Mouse (Mus musculus): ENCODE measurements around the gene Trpt1. TPM values are rescaled to one million over a fixed set of nuclear protein-coding genes. Genes with fewer than 3 reads are reported as not detected.

Gene Trpt1
- polyA plus RNA-seq, 1 experiment from 2014 or later, result 10.2 TPM

DNA sequence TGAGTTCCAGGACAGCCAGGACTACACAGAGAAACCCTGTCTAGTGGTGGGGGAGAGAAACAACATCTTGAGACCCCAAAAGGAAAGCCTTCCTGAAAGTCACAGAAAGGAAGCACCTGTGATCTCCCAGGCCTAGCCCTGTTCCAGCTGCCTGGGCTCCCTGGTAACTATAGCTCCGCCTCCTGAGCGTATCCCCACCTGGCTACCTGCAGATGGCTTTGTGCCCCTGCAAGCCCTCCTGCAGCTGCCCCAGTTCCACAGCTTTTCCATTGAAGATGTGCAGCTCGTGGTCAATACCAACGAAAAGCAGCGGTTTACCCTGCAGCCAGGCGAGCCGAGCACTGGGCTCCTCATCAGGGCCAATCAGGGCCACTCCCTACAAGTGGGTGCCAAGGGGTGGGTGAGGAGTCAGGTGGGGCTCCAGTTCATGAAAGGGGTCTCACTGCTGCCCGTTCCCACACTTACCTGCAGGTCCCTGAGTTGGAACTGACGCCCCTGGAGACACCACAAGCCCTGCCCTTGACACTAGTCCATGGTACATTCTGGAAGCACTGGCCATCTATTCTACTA, 1.9 kb downstream of the Trpt1 start:
- H3K4me2 ChIP-seq, result no peak overlapping the region
- H3K27ac ChIP-seq (ENCODE audit: low read depth, low read length), result no peak overlapping the region
- ATAC-seq (ENCODE audit: low FRiP score) (no peak), DNase-seq (ENCODE audit: low spot score, missing footprints) (no peak)
- H3K9ac ChIP-seq (ENCODE audit: low read length), result no peak overlapping the region
- 80% methylated on average over 9 of the region's 9 CpGs for WGBS
- H3K27me3 ChIP-seq (ENCODE audit: control insufficient read depth, insufficient read depth, low read length), result no peaks in the 10 kb centered on the region
- H3K9me3 ChIP-seq (ENCODE audit: control insufficient read depth, low read length), result no peaks in the 10 kb centered on the region
- peaks cover 7% of the 10 kb centered on the region; the same call in 1 of the 2 replicates for H3K36me3 ChIP-seq (ENCODE audit: control insufficient read depth, insufficient read depth, low read length)
- no peak overlapping the region for H3K4me3 ChIP-seq (ENCODE audit: low read depth, low read length)
- peaks cover 19% of the 10 kb centered on the region for H3K4me1 ChIP-seq (ENCODE audit: control insufficient read depth, insufficient read depth, low read length)

DNA sequence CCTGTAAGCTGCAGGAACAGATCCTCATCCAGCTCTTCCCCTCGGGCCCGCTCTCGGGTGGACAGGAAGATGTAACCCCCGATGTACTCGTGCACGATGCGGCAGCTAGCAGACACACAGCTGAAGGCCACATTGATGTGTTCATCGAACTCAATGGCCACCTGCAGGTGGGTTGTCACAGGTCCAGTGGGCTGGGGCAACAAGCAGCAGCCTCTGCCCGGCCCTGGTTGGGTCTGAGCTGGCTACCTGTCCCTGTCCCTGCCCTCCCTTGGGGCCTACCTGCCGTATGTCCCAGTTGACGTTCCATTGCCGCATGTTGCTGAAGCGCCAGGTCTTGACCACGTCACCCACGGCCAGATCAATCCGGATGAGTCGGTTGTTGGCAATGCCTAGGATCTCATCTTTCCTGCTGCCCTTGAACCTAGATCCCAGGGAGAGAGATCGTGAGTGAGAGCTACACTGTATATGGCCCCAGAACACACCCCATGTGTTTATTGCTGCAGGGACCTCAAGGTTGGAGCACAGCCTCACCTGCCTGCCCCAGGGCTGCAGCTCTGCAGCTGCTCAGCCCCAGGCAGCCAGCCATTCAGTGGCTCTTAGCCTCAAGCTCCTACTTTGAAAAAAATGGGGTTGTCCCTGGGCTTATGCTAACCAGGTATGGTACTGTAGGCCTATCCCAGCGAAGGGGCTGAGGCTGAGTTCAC, 3.6 kb downstream of the Trpt1 start:
- Histone ChIP-seq H3K36me3 (ENCODE audit: control insufficient read depth, insufficient read depth, low read length) (peaks cover 7% of the 10 kb centered on the region; the same call in 1 of the 2 replicates), H3K9me3 (ENCODE audit: control insufficient read depth, low read length) (no peaks in the 10 kb centered on the region), H3K27me3 (ENCODE audit: control insufficient read depth, insufficient read depth, low read length) (no peaks in the 10 kb centered on the region), H3K4me2 (no peak overlapping the region), H3K27ac (ENCODE audit: low read depth, low read length) (no peak overlapping the region), H3K4me1 (ENCODE audit: control insufficient read depth, insufficient read depth, low read length) (peaks cover 14% of the 10 kb centered on the region), H3K9ac (ENCODE audit: low read length) (no peak overlapping the region), H3K4me3 (ENCODE audit: low read depth, low read length) (no peak overlapping the region)
- ATAC-seq (ENCODE audit: low FRiP score) (no peak), DNase-seq (ENCODE audit: low spot score, missing footprints) (no peak)
- WGBS, result 93% methylated on average over 19 of the region's 19 CpGs

DNA sequence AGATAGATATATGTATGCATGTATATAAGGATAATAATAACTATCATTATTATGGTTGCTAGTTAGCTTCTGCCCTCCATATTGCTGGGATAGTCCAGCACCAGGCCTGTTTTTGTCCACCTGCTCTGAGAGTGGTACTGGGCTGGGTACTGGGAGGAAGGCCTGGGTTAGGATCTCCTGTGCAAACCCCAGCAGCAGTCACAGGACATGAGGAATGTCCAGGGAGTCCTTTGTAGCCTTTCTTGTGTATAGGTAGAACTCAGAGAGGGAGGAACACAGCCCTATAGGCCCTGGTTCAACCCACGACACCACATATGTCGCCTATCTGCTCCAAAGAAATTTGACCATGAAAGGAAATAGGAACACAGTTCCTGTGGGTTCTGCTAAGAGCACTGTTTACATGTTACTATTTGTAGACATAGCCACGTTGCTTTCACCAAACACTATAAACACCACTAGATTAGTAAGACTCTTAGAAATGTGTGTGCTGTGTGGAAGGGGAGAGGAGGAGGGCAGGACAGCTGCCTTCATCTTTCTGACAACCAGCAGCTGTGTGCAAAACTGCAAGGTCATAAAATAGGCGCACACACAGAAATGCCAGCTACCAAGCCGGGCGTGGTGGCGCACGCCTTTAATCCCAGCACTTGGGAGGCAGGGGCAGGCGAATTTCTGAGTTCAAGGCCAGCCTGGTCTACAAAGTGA, 11.1 kb downstream of the Trpt1 start:
- Histone ChIP-seq H3K4me2 (no peak overlapping the region), H3K9ac (ENCODE audit: low read length) (no peak overlapping the region), H3K36me3 (ENCODE audit: control insufficient read depth, insufficient read depth, low read length) (no peaks in the 10 kb centered on the region), H3K27ac (ENCODE audit: low read depth, low read length) (no peak overlapping the region), H3K27me3 (ENCODE audit: control insufficient read depth, insufficient read depth, low read length) (no peaks in the 10 kb centered on the region), H3K9me3 (ENCODE audit: control insufficient read depth, low read length) (no peaks in the 10 kb centered on the region), H3K4me1 (ENCODE audit: control insufficient read depth, insufficient read depth, low read length) (no peaks in the 10 kb centered on the region), H3K4me3 (ENCODE audit: low read depth, low read length) (no peak overlapping the region)
- ATAC-seq (ENCODE audit: low FRiP score) (no peak), DNase-seq (ENCODE audit: low spot score, missing footprints) (no peak)
- WGBS, result 85% methylated on average over 9 of the region's 9 CpGs

DNA sequence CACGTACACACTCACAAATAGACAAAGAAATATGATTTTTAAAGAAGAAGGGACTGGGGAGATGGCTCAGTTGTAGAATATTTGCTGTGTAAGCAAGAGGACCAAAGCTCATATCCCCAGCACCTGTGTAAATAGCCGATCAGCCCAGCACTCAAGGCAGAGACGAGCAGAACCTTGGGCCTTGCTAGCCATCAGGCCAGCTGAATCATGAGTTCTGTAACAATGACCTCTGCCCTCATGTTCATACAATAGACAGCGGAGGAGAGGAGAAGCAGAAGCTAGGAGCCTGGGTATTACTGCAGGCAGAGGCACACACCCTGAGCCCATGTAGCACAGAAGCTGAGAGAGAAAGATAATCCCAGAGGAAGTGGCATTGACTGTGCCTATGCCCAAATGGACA, 16.5 kb downstream of the Trpt1 start:
- Histone ChIP-seq H3K4me1 (ENCODE audit: control insufficient read depth, insufficient read depth, low read length) (no peaks in the 10 kb centered on the region), H3K4me2 (no peak overlapping the region), H3K4me3 (ENCODE audit: low read depth, low read length) (no peak overlapping the region), H3K27ac (ENCODE audit: low read depth, low read length) (no peak overlapping the region), H3K9ac (ENCODE audit: low read length) (no peak overlapping the region), H3K36me3 (ENCODE audit: control insufficient read depth, insufficient read depth, low read length) (0 out of 2 replicates have a peak, but pooled peaks cover 3% of the 10 kb centered on the region), H3K27me3 (ENCODE audit: control insufficient read depth, insufficient read depth, low read length) (no peaks in the 10 kb centered on the region), H3K9me3 (ENCODE audit: control insufficient read depth, low read length) (no peaks in the 10 kb centered on the region)
- WGBS, result 80% methylated on average over 4 of the region's 4 CpGs
- DNase-seq (ENCODE audit: low spot score, missing footprints), result no peak
- ATAC-seq (ENCODE audit: low FRiP score), result no peak

DNA sequence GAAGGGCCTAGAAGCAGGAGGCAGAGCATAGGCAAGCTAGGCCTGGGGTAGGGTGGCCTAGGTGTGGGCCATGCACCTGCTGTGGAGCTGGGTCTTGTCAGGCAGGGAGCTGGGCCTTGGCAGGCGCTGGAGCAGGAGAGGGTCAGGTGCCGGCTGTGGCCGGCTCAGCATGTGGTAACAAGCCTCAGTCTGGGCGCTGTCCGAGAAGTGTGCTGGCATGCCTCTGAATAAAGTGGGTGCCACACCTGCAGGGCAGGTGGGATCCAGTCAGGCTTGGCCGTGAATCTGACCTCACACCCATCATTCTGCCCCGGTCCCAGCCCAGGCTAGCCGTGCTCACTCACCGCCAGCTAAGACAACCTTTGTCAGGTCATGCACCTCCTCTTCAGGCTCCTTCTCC, 18.1 kb downstream of the Trpt1 start:
- DNase-seq (ENCODE audit: low spot score, missing footprints) (no peak), ATAC-seq (ENCODE audit: low FRiP score) (no peak)
- Histone ChIP-seq H3K9ac (ENCODE audit: low read length) (no peak overlapping the region), H3K4me3 (ENCODE audit: low read depth, low read length) (no peak overlapping the region), H3K4me2 (no peak overlapping the region), H3K36me3 (ENCODE audit: control insufficient read depth, insufficient read depth, low read length) (0 out of 2 replicates have a peak, but pooled peaks cover 3% of the 10 kb centered on the region), H3K4me1 (ENCODE audit: control insufficient read depth, insufficient read depth, low read length) (no peaks in the 10 kb centered on the region), H3K27ac (ENCODE audit: low read depth, low read length) (no peak overlapping the region), H3K9me3 (ENCODE audit: control insufficient read depth, low read length) (no peaks in the 10 kb centered on the region), H3K27me3 (ENCODE audit: control insufficient read depth, insufficient read depth, low read length) (no peaks in the 10 kb centered on the region)
- 85% methylated on average over 9 of the region's 9 CpGs for WGBS

DNA sequence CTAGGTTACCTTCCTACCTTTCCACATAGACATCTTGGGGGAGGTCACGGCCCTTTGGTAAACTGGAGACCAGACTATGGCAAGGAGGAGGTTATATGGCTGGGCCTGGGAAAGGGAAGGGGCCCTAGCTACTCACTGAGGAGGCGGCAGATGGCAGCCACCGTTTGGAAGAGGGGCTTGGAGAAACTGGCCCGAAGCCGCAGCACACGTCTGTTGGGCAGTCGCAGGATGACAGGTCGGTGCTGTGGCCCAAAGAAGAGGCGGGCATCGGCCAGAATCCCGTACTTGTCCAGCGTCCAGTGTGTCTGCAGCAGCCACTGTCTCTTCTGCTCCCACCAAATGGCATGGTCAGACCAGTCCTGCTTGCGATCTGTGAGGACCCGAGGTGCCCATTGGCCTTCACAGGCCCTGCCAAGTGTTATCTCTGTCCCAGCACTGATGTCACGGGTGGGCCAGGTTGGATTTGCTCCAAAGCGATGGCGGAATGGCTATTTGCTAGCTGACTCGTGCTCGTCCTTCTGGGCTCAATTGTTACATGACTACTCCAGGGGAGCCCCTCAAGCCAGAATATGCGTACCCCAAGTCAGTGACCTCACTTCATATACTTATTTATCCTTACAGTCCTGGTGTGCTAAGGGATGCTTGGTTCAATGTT, 18.7 kb downstream of the Trpt1 start:
- 93% methylated on average over 20 of the region's 20 CpGs for WGBS
- Histone ChIP-seq H3K4me2 (no peak overlapping the region), H3K27me3 (ENCODE audit: control insufficient read depth, insufficient read depth, low read length) (no peaks in the 10 kb centered on the region), H3K9ac (ENCODE audit: low read length) (no peak overlapping the region), H3K9me3 (ENCODE audit: control insufficient read depth, low read length) (no peaks in the 10 kb centered on the region), H3K4me1 (ENCODE audit: control insufficient read depth, insufficient read depth, low read length) (no peaks in the 10 kb centered on the region), H3K4me3 (ENCODE audit: low read depth, low read length) (no peak overlapping the region), H3K36me3 (ENCODE audit: control insufficient read depth, insufficient read depth, low read length) (0 out of 2 replicates have a peak, but pooled peaks cover 3% of the 10 kb centered on the region), H3K27ac (ENCODE audit: low read depth, low read length) (no peak overlapping the region)
- ATAC-seq (ENCODE audit: low FRiP score) (no peak), DNase-seq (ENCODE audit: low spot score, missing footprints) (no peak)

DNA sequence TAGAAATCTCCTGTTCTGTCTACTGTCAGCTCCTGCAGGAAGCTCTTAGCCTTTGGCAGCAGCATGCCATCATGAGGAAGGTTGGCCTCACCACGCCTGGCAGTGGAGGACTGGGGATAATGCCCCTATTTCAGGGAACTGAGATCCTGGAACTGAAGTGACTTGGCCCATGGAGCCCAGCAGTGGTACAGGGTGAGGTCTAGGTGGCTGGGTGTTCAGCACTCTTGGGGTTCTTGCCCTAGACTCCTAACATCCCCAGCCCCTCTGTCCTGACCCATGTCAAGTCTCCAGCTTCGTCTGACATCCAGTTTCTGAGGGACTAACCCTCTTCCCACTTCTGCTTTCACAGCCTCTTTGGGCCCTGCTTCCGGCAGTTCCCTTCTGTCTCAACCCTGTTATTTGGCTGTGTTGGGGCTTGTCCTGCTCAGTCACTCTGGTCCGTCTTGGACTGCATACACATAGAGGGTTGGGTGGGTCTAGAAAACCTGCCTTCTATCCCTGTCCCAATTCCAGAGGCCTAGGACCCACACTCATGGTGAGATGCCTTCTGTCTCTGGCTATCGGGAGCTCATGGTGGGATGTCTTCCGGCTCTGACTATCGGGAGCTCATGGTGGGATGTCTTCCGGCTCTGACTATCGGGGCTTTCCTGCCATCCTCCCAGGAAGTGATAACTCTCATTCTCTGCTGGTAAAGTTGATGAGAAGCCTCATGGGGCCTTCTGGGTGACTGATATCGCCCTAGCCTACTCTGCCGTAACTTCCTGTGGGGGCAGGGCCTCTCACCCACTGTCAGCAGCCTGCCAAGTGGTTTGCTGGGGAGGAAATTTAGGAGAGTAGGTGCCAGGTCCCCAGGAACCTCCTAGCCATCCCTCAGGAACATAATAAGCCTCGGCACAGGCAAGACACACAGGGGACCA, 21.9 kb downstream of the Trpt1 start:
- DNase-seq (ENCODE audit: low spot score, missing footprints) (no peak), ATAC-seq (ENCODE audit: low FRiP score) (no peak)
- Histone ChIP-seq H3K27ac (ENCODE audit: low read depth, low read length) (no peak overlapping the region), H3K4me1 (ENCODE audit: control insufficient read depth, insufficient read depth, low read length) (no peaks in the 10 kb centered on the region), H3K4me2 (no peak overlapping the region), H3K27me3 (ENCODE audit: control insufficient read depth, insufficient read depth, low read length) (no peaks in the 10 kb centered on the region), H3K9ac (ENCODE audit: low read length) (no peak overlapping the region; the same call in 1 of the 2 replicates), H3K4me3 (ENCODE audit: low read depth, low read length) (no peak overlapping the region), H3K36me3 (ENCODE audit: control insufficient read depth, insufficient read depth, low read length) (peaks cover 16% of the 10 kb centered on the region), H3K9me3 (ENCODE audit: control insufficient read depth, low read length) (no peaks in the 10 kb centered on the region)
- WGBS, result 86% methylated on average over 12 of the region's 12 CpGs

DNA sequence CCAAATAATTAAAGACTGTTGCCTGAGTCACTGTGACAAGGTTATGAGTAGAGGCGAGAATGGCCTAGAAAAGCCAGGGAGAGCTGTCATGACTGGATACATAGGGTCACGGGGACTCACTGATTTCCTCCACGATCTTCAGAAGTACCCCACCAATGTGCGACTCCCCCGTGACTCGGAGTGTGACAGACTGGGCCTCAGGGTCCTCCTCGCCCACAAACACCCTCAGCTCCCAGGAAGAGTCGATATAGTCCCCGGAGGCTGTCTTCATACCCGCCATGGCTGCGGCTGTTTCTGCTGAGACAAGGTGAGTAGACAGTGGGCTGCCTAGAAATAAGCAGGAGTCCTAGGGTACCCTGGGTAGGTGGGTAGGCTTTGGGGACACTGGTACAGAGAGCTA, 22.6 kb downstream of the Trpt1 start:
- H3K36me3 ChIP-seq (ENCODE audit: control insufficient read depth, insufficient read depth, low read length), result peaks cover 23% of the 10 kb centered on the region

More for the DNA sequence above, 22.6 kb downstream of the Trpt1 start:
- WGBS, result 90% methylated on average over 11 of the region's 11 CpGs
- Histone ChIP-seq H3K9me3 (ENCODE audit: control insufficient read depth, low read length) (no peaks in the 10 kb centered on the region), H3K4me3 (ENCODE audit: low read depth, low read length) (no peak overlapping the region), H3K27me3 (ENCODE audit: control insufficient read depth, insufficient read depth, low read length) (no peaks in the 10 kb centered on the region), H3K4me2 (no peak overlapping the region), H3K27ac (ENCODE audit: low read depth, low read length) (no peak overlapping the region), H3K4me1 (ENCODE audit: control insufficient read depth, insufficient read depth, low read length) (no peaks in the 10 kb centered on the region), H3K9ac (ENCODE audit: low read length) (no peak overlapping the region)
- ATAC-seq (ENCODE audit: low FRiP score), result no peak
- no peak for DNase-seq (ENCODE audit: low spot score, missing footprints)

Data from midbrain, embryonic 11.5 days (tissue).